Mouse (Mus musculus): Measurements from ENCODE around the gene Gcnt4.

Gene Gcnt4

DNA sequence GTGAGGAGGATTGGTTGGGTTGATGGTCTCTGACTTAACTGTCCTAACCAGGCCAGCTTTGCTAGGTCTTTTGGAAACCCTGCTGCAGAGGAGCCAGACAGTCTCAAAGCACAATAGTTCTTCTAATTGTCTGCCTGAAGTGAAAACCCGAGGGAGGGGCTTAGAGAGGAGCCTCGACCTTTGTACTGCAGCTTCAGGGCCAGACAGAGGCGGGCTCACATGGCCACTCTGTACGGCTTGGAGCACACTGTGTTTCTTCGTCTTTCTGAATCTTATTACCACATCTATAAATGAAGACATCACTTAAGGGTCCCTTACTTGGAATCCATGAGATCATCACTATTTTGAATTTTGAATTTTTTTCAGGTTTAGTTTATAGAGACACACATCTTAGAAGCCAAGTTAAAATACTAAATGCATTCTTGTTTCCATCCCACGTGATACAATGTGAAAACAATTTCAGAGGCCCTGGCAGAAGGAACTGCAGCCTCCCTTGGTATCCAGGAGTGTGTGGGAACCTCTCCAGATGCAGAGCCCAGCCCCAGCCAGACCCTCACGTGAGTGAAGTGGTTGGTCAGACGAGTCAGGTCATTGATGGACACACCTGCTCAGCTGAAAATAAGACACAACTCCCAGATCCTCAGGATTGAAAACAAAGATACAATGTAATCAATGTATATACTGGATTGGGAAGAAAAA is 69.0 kb downstream of the Gcnt4 start:
- no peak for DNase-seq

DNA sequence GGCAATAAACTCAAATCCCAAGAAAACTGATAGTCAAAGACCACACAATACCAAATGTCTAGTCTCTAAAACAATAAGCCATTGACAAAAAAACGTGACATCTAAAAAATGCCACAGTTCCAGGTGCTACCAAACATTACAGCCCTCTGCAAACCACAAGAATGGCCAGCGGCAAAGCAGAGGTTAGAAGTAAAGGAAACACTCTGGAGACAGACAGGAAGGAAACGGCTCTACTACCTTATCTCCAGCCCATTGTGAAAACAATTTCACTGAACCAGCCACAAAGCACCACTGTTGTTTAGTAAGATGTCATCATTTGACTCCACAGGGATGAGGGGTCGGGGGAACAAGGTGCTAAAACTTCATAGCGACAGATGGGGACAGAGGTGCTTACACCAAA is 70.8 kb downstream of the Gcnt4 start:
- no peak for DNase-seq

DNA sequence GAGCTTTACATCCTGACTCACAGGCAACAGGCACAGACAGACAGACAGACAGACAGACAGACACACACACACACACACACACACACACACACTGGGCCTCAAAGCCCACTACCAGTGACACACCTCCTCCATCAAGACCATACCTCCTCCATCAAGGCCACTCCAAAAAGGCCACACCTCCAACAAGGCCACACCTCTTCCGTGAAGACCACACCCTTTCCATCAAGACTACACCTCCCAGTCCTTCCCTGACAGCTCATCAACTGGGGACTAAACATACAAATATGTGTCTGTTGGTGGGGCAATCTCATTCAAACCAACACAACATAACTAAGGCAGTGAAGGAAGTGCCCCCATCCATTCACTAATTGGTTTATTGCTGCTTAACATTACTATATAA is 72.6 kb downstream of the Gcnt4 start:
- no peak for DNase-seq
